In the genomic region with DNA sequence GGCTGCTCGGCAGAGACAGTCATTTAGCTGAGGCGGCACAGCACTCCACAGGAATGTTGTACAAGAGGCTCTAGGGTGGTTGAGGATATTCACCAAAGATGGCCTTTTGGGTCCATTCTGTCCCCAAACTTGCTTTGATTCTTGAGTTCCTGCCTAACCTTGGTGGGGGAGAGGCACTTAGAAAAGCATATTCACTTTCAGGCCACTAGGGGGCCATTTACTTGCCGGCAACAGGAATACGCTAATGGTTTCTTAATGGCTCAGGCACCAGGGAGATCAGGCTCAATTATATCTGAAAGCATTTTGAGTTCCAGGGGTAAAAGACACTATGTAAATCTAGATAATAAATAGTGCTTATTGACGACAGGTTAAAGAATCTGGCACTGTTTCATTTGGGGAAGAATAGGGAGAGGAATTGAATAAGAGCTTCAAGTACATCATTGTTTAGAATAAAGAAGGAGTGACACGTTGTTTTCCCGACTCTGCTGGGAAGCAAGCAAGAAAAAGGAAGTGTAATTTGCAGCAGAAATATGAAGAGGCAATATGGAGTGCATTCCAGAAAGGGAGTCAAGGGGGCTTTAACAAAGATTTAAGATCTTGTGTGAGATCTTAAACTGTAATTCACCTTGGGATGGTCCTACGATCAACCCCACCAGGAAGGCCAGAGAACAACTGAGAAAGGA, we compare ENCODE assay signal across 9 mouse cellular contexts. TPM values are rescaled to one million over a fixed set of nuclear protein-coding genes. Genes with fewer than 3 reads are reported as not detected.
DNase-seq lines count a peak whose midpoint lies in the region; ATAC-seq and TF ChIP-seq lines count a peak whose summit lies in the region.
"Had no signal": no experiment of that assay in that cellular context is flagged by ENCODE, and none has a peak within 500 bp of the region (broad histone marks: within the 10 kb centered on the region; RNA-seq: fewer than 3 reads in every experiment).

No protein-coding gene starts in this region.

- no peak for ATAC-seq in forebrain, embryonic 11.5 days (replicated peaks; ENCODE audit: low FRiP score)

- no peak overlapping the region; the same call in 1 of the 2 replicates for H3K4me2 ChIP-seq in forebrain, embryonic 11.5 days (ENCODE audit: low read depth, low read length, severe bottlenecking)

- H3K27me3 ChIP-seq in forebrain, embryonic 11.5 days (ENCODE audit: control insufficient read depth, insufficient read depth, low read length): peaks cover 14% of the 10 kb centered on the region

- no peak overlapping the region for H3K4me3 ChIP-seq in lung, adult 2 months (replicated peaks; ENCODE audit: extremely low read depth, low read depth, low read length)
- H3K4me3 ChIP-seq in forebrain, embryonic 11.5 days (ENCODE audit: low read depth, low read length): no peak overlapping the region

- H3K9me3 ChIP-seq in forebrain, embryonic 11.5 days (ENCODE audit: control insufficient read depth, low read length): no peaks in the 10 kb centered on the region

- H3K9ac ChIP-seq in forebrain, embryonic 11.5 days (ENCODE audit: low read length): no peak overlapping the region

- intact Hi-C loops in heart, postnatal 10 days (cut with DNase I): loop anchor here (2.0 kb wide), 1 partner anchor 139 kb away; no protein-coding TSS in a partner anchor
- intact Hi-C loops in heart, postnatal 25 days (cut with DNase I): loop anchor here (1.0 to 5.0 kb wide), 3 partner anchors 41 to 140 kb away; partner anchors contain the start of genes Ankrd63 and Ivd

- peak; percentile 37 for TF ChIP-seq CTCF in lung, adult 2 months (IDR thresholded peaks at IDR 0.05; ENCODE audit: insufficient read depth, low read length)

- TF ChIP-seq POLR2A in lung, adult 2 months (IDR thresholded peaks at IDR 0.05; ENCODE audit: borderline replicate concordance, extremely low read depth, low read depth, low read length): no peak

- H3K4me1 ChIP-seq in lung, adult 2 months (ENCODE audit: control insufficient read depth, insufficient read depth, low read length): peaks cover 14% of the 10 kb centered on the region
- peaks cover 15% of the 10 kb centered on the region for H3K4me1 ChIP-seq in forebrain, embryonic 11.5 days (replicated peaks; ENCODE audit: control insufficient read depth, insufficient read depth, low read length)

- DNase-seq in heart, postnatal 10 days: peak; percentile 54 to 63
- DNase-seq in heart, postnatal 25 days (ENCODE audit: low spot score): no peak
- DNase-seq in thymus, postnatal 25 days: peak; percentile 42
- no peak for DNase-seq in thymus, postnatal 4 days
- DNase-seq in cerebellum, postnatal 10 days: peak; percentile 65 to 73
- peak; percentile 38 for DNase-seq in lung, adult 2 months
- no peak for DNase-seq in frontal cortex, postnatal 25 days (ENCODE audit: low spot score in 2 of 2)
- DNase-seq in forebrain, embryonic 11.5 days (ENCODE audit: low spot score): no peak

- no peak overlapping the region for H3K27ac ChIP-seq in forebrain, embryonic 11.5 days (ENCODE audit: low read depth, low read length)

- H3K36me3 ChIP-seq in forebrain, embryonic 11.5 days (ENCODE audit: control insufficient read depth, insufficient read depth, low read length): no peaks in the 10 kb centered on the region

- 21% methylated on average over 8 of the region's 8 CpGs for WGBS in lung, adult 2 months
- WGBS in forebrain, embryonic 11.5 days: 34% methylated on average over 8 of the region's 8 CpGs

RNA-seq across cellular contexts. Expression of gene Inafm2, which starts 2.2 kb away (rescaled TPM):
- 10 to 100 TPM; 27.4 to 37.4 TPM for total RNA-seq in heart, postnatal 10 days (2021)
- 10 to 100 TPM; 26.7 to 32.4 TPM for total RNA-seq in heart, postnatal 25 days (2021)
- 18.1 and 23.5 TPM in 2 replicates for polyA plus RNA-seq in lung, adult 2 months (2012; rRNA removed)
- polyA plus RNA-seq in forebrain, embryonic 11.5 days (2014; fragmentation: Nextera tagmentation; extraction: Ambion mirVana): 28.6 and 30.4 TPM in 2 replicates

RNA-seq across cellular contexts. Expression of gene Plcb2, which starts 15.2 kb away (rescaled TPM):
- total RNA-seq in heart, postnatal 10 days (2021): 1 to 10 TPM; 1.9 to 2.4 TPM
- 1 to 10 TPM; 1.9 to 2.8 TPM for total RNA-seq in heart, postnatal 25 days (2021)
- 11.8 and 15.2 TPM in 2 replicates for polyA plus RNA-seq in lung, adult 2 months (2012; rRNA removed)
- polyA plus RNA-seq in forebrain, embryonic 11.5 days (2014; fragmentation: Nextera tagmentation; extraction: Ambion mirVana): 0.33 and 0.45 TPM in 2 replicates

RNA-seq across cellular contexts. Expression of gene Ccdc9b, which starts 19.1 kb away (rescaled TPM):
- 1 to 10 TPM; 8.4 to 9.9 TPM for total RNA-seq in heart, postnatal 10 days (2021)
- total RNA-seq in heart, postnatal 25 days (2021): 10 to 100 TPM; 23.0 to 24.2 TPM
- polyA plus RNA-seq in lung, adult 2 months (2012; rRNA removed): 20.8 and 27.6 TPM in 2 replicates
- polyA plus RNA-seq in forebrain, embryonic 11.5 days (2014; fragmentation: Nextera tagmentation; extraction: Ambion mirVana): 0.36 and 0.87 TPM in 2 replicates

RNA-seq across cellular contexts. Expression of gene Phgr1, which starts 29.2 kb away (rescaled TPM):
- total RNA-seq in heart, postnatal 10 days (2021): not detected
- total RNA-seq in heart, postnatal 25 days (2021): not detected
- polyA plus RNA-seq in lung, adult 2 months (2012; rRNA removed): 2.2 and 70.4 TPM in 2 replicates
- not detected in 2 replicates for polyA plus RNA-seq in forebrain, embryonic 11.5 days (2014; fragmentation: Nextera tagmentation; extraction: Ambion mirVana)
- total RNA-seq: left cerebral cortex, postnatal 14 days had no signal

RNA-seq across cellular contexts. Expression of gene Disp2, which starts 36.1 kb away (rescaled TPM):
- total RNA-seq in heart, postnatal 10 days (2021): under 1 TPM in 1 of 2 experiments, not detected in 1; 0.07 TPM
- under 1 TPM in 1 of 2 experiments, not detected in 1; 0.03 TPM for total RNA-seq in heart, postnatal 25 days (2021)
- 5.8 and 9.2 TPM in 2 replicates for polyA plus RNA-seq in lung, adult 2 months (2012; rRNA removed)
- polyA plus RNA-seq in forebrain, embryonic 11.5 days (2014; fragmentation: Nextera tagmentation; extraction: Ambion mirVana): 5.4 and 5.9 TPM in 2 replicates

Comparison
In these comparisons a context has a peak if more than half of its experiments do, and no peak if none do; other contexts are left out.
1. DNase-seq: peak in heart, postnatal 10 days (2 of 2), thymus, postnatal 25 days (single experiment), cerebellum, postnatal 10 days (2 of 2) and lung, adult 2 months (single experiment); none in heart, postnatal 25 days (single experiment), thymus, postnatal 4 days (single experiment), frontal cortex, postnatal 25 days (0 of 2) and forebrain, embryonic 11.5 days (single experiment).